Mouse (Mus musculus): ENCODE data around the gene Tenm2.

Tenm2 gene

GRCm38 (mm10) chr11:37115188-37115587, 120.6 kb downstream of the Tenm2 start:
- POLR2A ChIA-PET, result no interaction called here
- CTCF ChIA-PET, result no interaction called here

GRCm38 (mm10) chr11:37107069-37107468, 128.7 kb downstream of the Tenm2 start:
- CTCF ChIA-PET, result no interaction called here

GRCm38 (mm10) chr11:37079403-37079802, 156.4 kb downstream of the Tenm2 start:
- POLR2A ChIA-PET, result no interaction called here
- CTCF ChIA-PET, result no interaction called here

More at GRCm38 (mm10) chr11:37107069-37107468, 128.7 kb downstream of the Tenm2 start:
- POLR2A ChIA-PET, result no interaction called here

- POLR2A ChIA-PET, result no interaction called here
- CTCF ChIA-PET, result no interaction called here
Observed at GRCm38 (mm10) chr11:37076989-37077598, 158.7 kb downstream of the Tenm2 start.

GRCm38 (mm10) chr11:37075349-37075748, 160.4 kb downstream of the Tenm2 start:
- CTCF ChIA-PET, result no interaction called here
- POLR2A ChIA-PET, result no interaction called here

- ChIA-PET CTCF (no interaction called here), POLR2A (no interaction called here)
Observed at GRCm38 (mm10) chr11:37065459-37065858, 170.3 kb downstream of the Tenm2 start.

GRCm38 (mm10) chr11:37046671-37047070, 189.1 kb downstream of the Tenm2 start:
- CTCF ChIA-PET, result interaction anchor here (0.6 to 1.3 kb wide), 10 partner anchors 8 to 837 kb away, joined by 3 to 11 read pairs (median 4); no protein-coding TSS in a partner anchor
- POLR2A ChIA-PET, result no interaction called here

- ChIA-PET CTCF (no interaction called here), POLR2A (no interaction called here)
Observed at GRCm38 (mm10) chr11:37041259-37041658, 194.5 kb downstream of the Tenm2 start.

- POLR2A ChIA-PET, result no interaction called here
- CTCF ChIA-PET, result no interaction called here
Observed at GRCm38 (mm10) chr11:37039283-37039682, 196.5 kb downstream of the Tenm2 start.

GRCm38 (mm10) chr11:37031305-37032055, 204.3 kb downstream of the Tenm2 start:
- CTCF ChIA-PET, result no interaction called here
- POLR2A ChIA-PET, result interaction anchor here in 1 of 4 experiments (0.7 kb wide), 1 partner anchor 68 kb away, joined by 3 read pairs; no protein-coding TSS in a partner anchor

- POLR2A ChIA-PET, result no interaction called here
Observed at GRCm38 (mm10) chr11:37011900-37012299, 223.9 kb downstream of the Tenm2 start.

GRCm38 (mm10) chr11:37009243-37009642, 226.5 kb downstream of the Tenm2 start:
- POLR2A ChIA-PET, result interaction anchor here in 1 of 4 experiments (0.7 kb wide), 1 partner anchor 205 kb away, joined by 4 read pairs; no protein-coding TSS in a partner anchor
- CTCF ChIA-PET, result interaction anchor here in 1 of 4 experiments (0.6 kb wide), 1 partner anchor 53 kb away, joined by 6 read pairs; no protein-coding TSS in a partner anchor

More at GRCm38 (mm10) chr11:37011900-37012299, 223.9 kb downstream of the Tenm2 start:
- CTCF ChIA-PET, result no interaction called here

GRCm38 (mm10) chr11:36997668-36998067, 238.1 kb downstream of the Tenm2 start:
- POLR2A ChIA-PET, result no interaction called here
- CTCF ChIA-PET, result no interaction called here

- CTCF ChIA-PET, result no interaction called here
Observed at GRCm38 (mm10) chr11:36990895-36991294, 244.9 kb downstream of the Tenm2 start.

GRCm38 (mm10) chr11:36988776-36989565, 246.8 kb downstream of the Tenm2 start:
- POLR2A ChIA-PET, result no interaction called here
- CTCF ChIA-PET, result no interaction called here

More at GRCm38 (mm10) chr11:36990895-36991294, 244.9 kb downstream of the Tenm2 start:
- POLR2A ChIA-PET, result no interaction called here

GRCm38 (mm10) chr11:36974142-36974541, 261.6 kb downstream of the Tenm2 start:
- ChIA-PET POLR2A (no interaction called here), CTCF (interaction anchor here in 1 of 4 experiments (0.6 kb wide), 1 partner anchor 1566 kb away, joined by 4 read pairs; no protein-coding TSS in a partner anchor)

GRCm38 (mm10) chr11:36958102-36958501, 277.7 kb downstream of the Tenm2 start:
- ChIA-PET POLR2A (no interaction called here), CTCF (no interaction called here)

GRCm38 (mm10) chr11:36941429-36941828, 294.3 kb downstream of the Tenm2 start:
- CTCF ChIA-PET, result no interaction called here

GRCm38 (mm10) chr11:36940557-36941110, 295.1 kb downstream of the Tenm2 start:
- ChIA-PET CTCF (no interaction called here), POLR2A (interaction anchor here in 1 of 4 experiments (0.6 kb wide), 1 partner anchor 16 kb away, joined by 6 read pairs; no protein-coding TSS in a partner anchor)

More at GRCm38 (mm10) chr11:36941429-36941828, 294.3 kb downstream of the Tenm2 start:
- POLR2A ChIA-PET, result no interaction called here

GRCm38 (mm10) chr11:36929817-36930216, 305.9 kb downstream of the Tenm2 start:
- ChIA-PET POLR2A (no interaction called here), CTCF (no interaction called here)

All from embryonic stem cell, embryonic (primary cell).